Mouse (Mus musculus): ENCODE results near the gene Galnt10. TPM values are rescaled to one million over a fixed set of nuclear protein-coding genes. Genes with fewer than 3 reads are reported as not detected.

Gene Galnt10
- polyA plus RNA-seq, 1 experiment from 2014 or later: 13.3 TPM

DNA sequence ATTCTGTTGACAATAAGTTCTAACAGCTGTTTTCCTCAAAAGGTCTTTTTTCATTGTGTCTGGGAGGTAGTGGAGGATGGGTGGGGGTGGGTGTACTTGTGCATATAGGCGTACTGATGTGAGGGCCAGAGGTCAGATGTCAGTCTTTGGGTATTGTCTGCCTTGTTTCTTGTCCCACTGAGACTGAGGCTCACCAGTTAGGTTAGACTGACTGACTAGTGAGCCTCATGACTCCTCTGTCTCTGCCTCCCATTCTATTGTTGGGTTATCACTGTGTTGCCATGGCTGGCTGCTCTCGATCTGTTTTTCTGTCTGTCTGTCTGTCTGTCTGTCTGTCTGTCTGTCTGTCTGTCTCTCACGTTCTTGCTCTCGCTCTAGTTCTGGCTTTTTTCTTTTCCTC, 9.1 kb downstream of the Galnt10 start:
- 48% methylated on average over 4 of the region's 4 CpGs for WGBS
- no peaks in the 10 kb centered on the region for H3K27me3 ChIP-seq (replicated peaks; ENCODE audit: control insufficient read depth, insufficient read depth, low read length)
- no peak overlapping the region for H3K4me3 ChIP-seq (replicated peaks; ENCODE audit: low read length)
- H3K4me1 ChIP-seq (replicated peaks; ENCODE audit: control insufficient read depth, insufficient read depth, low read length): peaks cover 19% of the 10 kb centered on the region
- no peak overlapping the region for H3K27ac ChIP-seq (ENCODE audit: low read length)
- H3K36me3 ChIP-seq (ENCODE audit: control insufficient read depth, insufficient read depth): no peaks in the 10 kb centered on the region
- H3K4me2 ChIP-seq (ENCODE audit: low read length): no peak overlapping the region
- no peak overlapping the region for H3K9ac ChIP-seq (replicated peaks; ENCODE audit: low read depth, low read length)
- no peaks in the 10 kb centered on the region for H3K9me3 ChIP-seq (ENCODE audit: control insufficient read depth, low read length)
- no peak for ATAC-seq

DNA sequence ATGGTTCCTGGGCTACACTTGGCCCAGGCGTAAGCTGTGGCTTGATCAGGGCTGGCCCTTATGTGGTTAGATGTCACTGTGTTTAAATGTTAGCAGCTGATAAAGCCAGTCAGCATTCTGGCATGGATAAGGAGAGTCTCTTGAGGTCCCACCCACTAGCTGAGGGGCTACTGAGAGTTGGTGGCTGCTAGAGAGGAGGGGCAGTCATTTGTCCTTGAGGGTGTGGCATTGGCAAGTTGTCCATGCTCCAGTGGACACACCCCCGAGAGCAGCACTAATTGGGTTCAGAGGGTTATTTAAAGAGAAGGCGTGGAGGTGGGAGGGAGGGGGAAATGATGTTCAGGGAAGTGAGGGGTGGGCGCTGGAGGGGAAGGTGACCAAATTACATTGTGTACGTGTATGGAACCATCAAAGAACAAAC, 9.7 kb downstream of the Galnt10 start:
- WGBS: 28% methylated on average over 5 of the region's 5 CpGs
- Histone ChIP-seq H3K36me3 (ENCODE audit: control insufficient read depth, insufficient read depth) (no peaks in the 10 kb centered on the region), H3K4me1 (replicated peaks; ENCODE audit: control insufficient read depth, insufficient read depth, low read length) (peaks cover 19% of the 10 kb centered on the region), H3K27ac (ENCODE audit: low read length) (no peak overlapping the region), H3K4me2 (ENCODE audit: low read length) (no peak overlapping the region), H3K9me3 (ENCODE audit: control insufficient read depth, low read length) (no peaks in the 10 kb centered on the region), H3K27me3 (replicated peaks; ENCODE audit: control insufficient read depth, insufficient read depth, low read length) (no peaks in the 10 kb centered on the region), H3K4me3 (replicated peaks; ENCODE audit: low read length) (no peak overlapping the region), H3K9ac (replicated peaks; ENCODE audit: low read depth, low read length) (no peak overlapping the region)
- ATAC-seq: no peak

DNA sequence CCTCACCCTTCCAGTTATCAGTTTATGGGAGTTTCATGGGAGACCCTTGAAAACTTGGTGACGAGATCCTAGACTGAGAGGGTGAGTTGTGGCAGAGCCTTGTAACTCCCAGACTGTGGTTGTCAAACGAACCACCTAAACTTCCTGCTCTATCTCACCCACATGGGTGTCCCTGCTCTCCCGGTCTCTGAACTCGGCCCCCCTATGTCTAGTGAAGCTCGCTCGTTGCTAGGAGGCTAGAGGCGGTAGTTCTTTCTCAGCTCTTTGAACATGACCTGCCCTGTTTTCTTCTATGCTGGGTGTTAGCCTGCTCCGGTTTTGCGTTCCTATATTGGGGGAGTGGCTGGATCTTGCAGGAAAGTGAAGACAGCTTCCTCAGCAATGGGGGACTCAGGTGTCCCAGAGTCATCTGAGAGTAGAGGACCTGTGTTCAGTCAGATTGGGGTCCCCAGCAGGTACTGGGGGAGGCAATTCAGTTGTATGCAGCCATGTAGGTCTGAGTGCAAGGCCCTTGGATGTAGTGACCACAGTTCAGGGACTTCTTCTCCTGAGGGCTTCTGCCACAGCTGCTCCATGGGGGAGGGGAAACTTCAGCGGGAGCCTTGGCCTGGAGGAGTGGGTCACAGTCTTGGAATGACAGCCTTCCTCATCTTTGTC, 10.6 kb downstream of the Galnt10 start:
- 57% methylated on average over 10 of the region's 10 CpGs for WGBS
- Histone ChIP-seq H3K4me1 (replicated peaks; ENCODE audit: control insufficient read depth, insufficient read depth, low read length) (peaks cover 19% of the 10 kb centered on the region), H3K36me3 (ENCODE audit: control insufficient read depth, insufficient read depth) (no peaks in the 10 kb centered on the region)

DNA sequence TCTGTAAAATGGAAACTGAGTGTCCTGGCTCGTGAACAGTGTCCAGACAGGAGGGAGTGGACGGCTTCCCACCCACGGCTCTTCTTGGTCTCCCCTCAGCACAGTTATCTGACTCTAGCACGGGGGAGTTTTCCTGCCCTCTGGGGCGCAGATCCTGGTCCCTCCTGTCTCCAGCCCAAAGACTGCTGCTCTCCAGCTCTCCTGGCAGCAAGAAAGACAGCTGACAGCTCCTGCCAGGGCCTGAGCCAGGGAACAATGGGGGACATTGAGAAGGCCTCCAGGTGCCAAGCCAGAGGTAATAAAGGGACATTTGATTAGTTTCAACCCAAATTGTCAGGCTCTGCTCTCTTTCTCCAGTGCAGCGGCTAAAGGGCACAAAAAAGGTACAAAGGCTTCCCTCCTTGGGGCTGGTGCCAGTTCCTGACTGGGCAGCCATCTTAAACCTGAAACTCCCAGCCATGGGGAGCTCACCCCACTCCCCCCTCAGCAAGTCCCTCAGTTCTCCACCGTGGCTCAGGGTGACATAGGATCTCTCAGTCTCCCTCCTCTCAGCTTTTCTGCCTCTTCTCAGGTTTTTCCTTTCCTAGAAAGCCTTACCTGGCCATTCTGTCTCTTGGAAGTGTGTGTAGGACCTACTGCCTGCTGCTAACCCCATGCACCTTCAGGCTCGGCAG, 11.5 kb downstream of the Galnt10 start:
- H3K27me3 ChIP-seq (replicated peaks; ENCODE audit: control insufficient read depth, insufficient read depth, low read length): no peaks in the 10 kb centered on the region
- ATAC-seq: no peak
- no peak overlapping the region for H3K4me3 ChIP-seq (replicated peaks; ENCODE audit: low read length)
- H3K9me3 ChIP-seq (ENCODE audit: control insufficient read depth, low read length): no peaks in the 10 kb centered on the region
- H3K9ac ChIP-seq (replicated peaks; ENCODE audit: low read depth, low read length): no peak overlapping the region
- H3K36me3 ChIP-seq (ENCODE audit: control insufficient read depth, insufficient read depth): no peaks in the 10 kb centered on the region
- WGBS: 33% methylated on average over 8 of the region's 8 CpGs
- no peak overlapping the region for H3K27ac ChIP-seq (ENCODE audit: low read length)
- H3K4me2 ChIP-seq (ENCODE audit: low read length): no peak overlapping the region
- peaks cover 10% of the 10 kb centered on the region for H3K4me1 ChIP-seq (replicated peaks; ENCODE audit: control insufficient read depth, insufficient read depth, low read length)

More for the DNA sequence above, 10.6 kb downstream of the Galnt10 start:
- Histone ChIP-seq H3K27me3 (replicated peaks; ENCODE audit: control insufficient read depth, insufficient read depth, low read length) (no peaks in the 10 kb centered on the region), H3K9ac (replicated peaks; ENCODE audit: low read depth, low read length) (no peak overlapping the region), H3K9me3 (ENCODE audit: control insufficient read depth, low read length) (no peaks in the 10 kb centered on the region), H3K4me3 (replicated peaks; ENCODE audit: low read length) (no peak overlapping the region), H3K4me2 (ENCODE audit: low read length) (no peak overlapping the region), H3K27ac (ENCODE audit: low read length) (no peak overlapping the region)
- no peak for ATAC-seq

DNA sequence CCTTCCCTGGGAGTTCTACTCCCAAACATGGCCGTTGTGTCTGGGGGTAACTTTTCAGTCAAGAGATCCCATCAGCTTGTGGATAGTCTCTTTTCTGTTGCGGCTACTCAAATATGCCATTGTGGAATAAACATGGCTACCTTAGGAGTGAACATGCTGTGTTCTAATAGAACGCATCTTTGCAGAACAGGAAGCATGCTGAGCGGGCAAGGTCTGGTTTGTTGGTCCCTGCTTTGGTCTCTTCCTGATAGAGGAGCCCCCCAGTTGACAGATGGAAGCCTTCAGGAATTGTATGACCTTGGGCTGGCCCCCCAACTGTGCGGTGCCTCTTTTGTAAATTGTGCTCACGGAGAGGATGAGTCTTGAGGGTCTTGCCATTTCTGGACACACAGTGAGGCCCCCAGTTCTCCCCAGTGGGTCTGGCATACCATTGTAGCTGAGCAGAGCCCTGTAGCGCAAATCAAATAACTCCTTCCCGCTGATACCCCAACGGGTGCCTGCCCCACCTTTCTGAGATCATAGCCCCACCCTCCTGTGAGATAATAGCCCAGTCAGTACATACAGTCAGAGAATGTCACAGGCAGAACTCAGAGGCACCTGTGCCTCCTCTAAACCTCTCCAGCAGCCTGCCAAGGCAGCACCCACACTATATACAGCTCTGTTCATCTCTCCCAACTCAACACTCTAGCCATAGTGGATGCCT, 12.3 kb downstream of the Galnt10 start:
- Histone ChIP-seq H3K4me1 (replicated peaks; ENCODE audit: control insufficient read depth, insufficient read depth, low read length) (peaks cover 8% of the 10 kb centered on the region; the same call in 1 of the 2 replicates), H3K27me3 (replicated peaks; ENCODE audit: control insufficient read depth, insufficient read depth, low read length) (no peaks in the 10 kb centered on the region), H3K27ac (ENCODE audit: low read length) (no peak overlapping the region), H3K9ac (replicated peaks; ENCODE audit: low read depth, low read length) (no peak overlapping the region), H3K4me2 (ENCODE audit: low read length) (no peak overlapping the region), H3K4me3 (replicated peaks; ENCODE audit: low read length) (no peak overlapping the region), H3K9me3 (ENCODE audit: control insufficient read depth, low read length) (no peaks in the 10 kb centered on the region), H3K36me3 (ENCODE audit: control insufficient read depth, insufficient read depth) (no peaks in the 10 kb centered on the region)
- ATAC-seq: no peak
- 90% methylated on average over 9 of the region's 9 CpGs for WGBS

DNA sequence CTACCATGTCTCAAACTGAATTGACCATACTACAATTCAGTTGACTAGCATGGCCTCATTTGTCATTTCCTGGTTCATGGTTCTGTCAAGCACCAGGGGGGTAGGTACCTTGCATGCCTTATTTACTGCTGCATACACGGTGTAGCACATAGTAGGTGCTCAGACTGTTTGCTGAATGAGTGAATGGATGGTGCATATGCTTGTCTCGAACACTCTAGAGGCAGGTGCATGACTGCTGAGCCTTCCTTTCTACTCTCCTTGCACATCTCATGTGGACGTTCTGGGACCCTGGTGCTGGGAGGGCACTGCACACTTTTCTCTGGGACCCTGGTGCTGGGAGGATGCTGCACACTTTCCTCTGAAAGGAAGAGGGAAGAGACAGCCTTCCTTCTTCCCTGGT, 13.0 kb downstream of the Galnt10 start:
- H3K4me3 ChIP-seq (replicated peaks; ENCODE audit: low read length): no peak overlapping the region
- WGBS: 86% methylated on average over 3 of the region's 3 CpGs
- no peak overlapping the region for H3K27ac ChIP-seq (ENCODE audit: low read length)
- H3K9me3 ChIP-seq (ENCODE audit: control insufficient read depth, low read length): no peaks in the 10 kb centered on the region
- peaks cover 10% of the 10 kb centered on the region; the same call in 1 of the 2 replicates for H3K4me1 ChIP-seq (replicated peaks; ENCODE audit: control insufficient read depth, insufficient read depth, low read length)
- no peak for ATAC-seq
- no peak overlapping the region for H3K9ac ChIP-seq (replicated peaks; ENCODE audit: low read depth, low read length)
- H3K36me3 ChIP-seq (ENCODE audit: control insufficient read depth, insufficient read depth): no peaks in the 10 kb centered on the region
- no peaks in the 10 kb centered on the region for H3K27me3 ChIP-seq (replicated peaks; ENCODE audit: control insufficient read depth, insufficient read depth, low read length)
- H3K4me2 ChIP-seq (ENCODE audit: low read length): no peak overlapping the region

DNA sequence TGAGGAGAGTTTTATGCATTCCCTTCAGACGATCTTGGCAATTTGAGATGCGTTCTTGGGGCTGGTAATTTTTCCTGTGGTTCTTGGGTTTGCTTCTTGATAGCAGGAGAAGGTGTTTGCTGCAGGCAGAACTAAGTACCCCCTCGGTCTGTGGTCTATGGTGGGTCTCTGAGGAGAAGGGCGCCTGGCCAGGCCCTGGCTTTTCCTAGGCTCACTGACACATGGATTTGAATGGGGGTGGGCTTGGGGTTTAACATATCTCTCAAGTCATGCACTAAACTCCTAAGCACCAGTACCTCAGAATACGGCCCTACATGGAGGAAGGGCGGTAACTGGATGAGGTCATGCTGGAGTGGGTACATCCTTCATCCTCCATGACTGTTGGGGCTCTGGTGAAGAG, 13.5 kb downstream of the Galnt10 start:
- Histone ChIP-seq H3K4me2 (ENCODE audit: low read length) (no peak overlapping the region), H3K36me3 (ENCODE audit: control insufficient read depth, insufficient read depth) (no peaks in the 10 kb centered on the region), H3K27ac (ENCODE audit: low read length) (no peak overlapping the region), H3K4me3 (replicated peaks; ENCODE audit: low read length) (no peak overlapping the region), H3K9me3 (ENCODE audit: control insufficient read depth, low read length) (no peaks in the 10 kb centered on the region), H3K9ac (replicated peaks; ENCODE audit: low read depth, low read length) (no peak overlapping the region), H3K27me3 (replicated peaks; ENCODE audit: control insufficient read depth, insufficient read depth, low read length) (no peaks in the 10 kb centered on the region), H3K4me1 (replicated peaks; ENCODE audit: control insufficient read depth, insufficient read depth, low read length) (peaks cover 10% of the 10 kb centered on the region; the same call in 1 of the 2 replicates)
- no peak for ATAC-seq
- WGBS: 80% methylated on average over 6 of the region's 6 CpGs

DNA sequence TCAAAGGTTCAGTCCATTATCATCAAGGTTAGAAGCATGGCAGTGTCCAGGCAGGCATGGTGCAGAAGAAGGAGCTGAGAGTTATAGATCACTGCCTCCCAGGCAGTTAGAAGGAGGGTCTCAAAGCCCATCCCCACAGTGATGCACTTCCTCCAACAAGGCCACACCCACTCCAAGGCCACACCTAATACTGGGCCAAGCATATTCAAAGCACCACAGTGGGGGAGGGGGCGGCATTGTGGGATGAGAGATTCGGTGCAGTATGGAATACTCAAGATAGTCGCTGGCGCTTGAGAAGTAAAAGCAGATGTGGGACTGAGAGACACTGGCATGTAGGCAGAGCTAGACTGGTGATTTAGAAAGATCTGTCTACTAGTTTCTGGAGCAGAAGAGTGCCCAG, 14.9 kb downstream of the Galnt10 start:
- no peak overlapping the region for H3K4me2 ChIP-seq (ENCODE audit: low read length)
- H3K9ac ChIP-seq (replicated peaks; ENCODE audit: low read depth, low read length): no peak overlapping the region
- peaks cover 10% of the 10 kb centered on the region; the same call in 1 of the 2 replicates for H3K4me1 ChIP-seq (replicated peaks; ENCODE audit: control insufficient read depth, insufficient read depth, low read length)
- no peak overlapping the region for H3K27ac ChIP-seq (ENCODE audit: low read length)
- no peaks in the 10 kb centered on the region for H3K27me3 ChIP-seq (replicated peaks; ENCODE audit: control insufficient read depth, insufficient read depth, low read length)
- no peaks in the 10 kb centered on the region for H3K9me3 ChIP-seq (ENCODE audit: control insufficient read depth, low read length)
- 91% methylated on average over 4 of the region's 4 CpGs for WGBS
- ATAC-seq: no peak
- H3K4me3 ChIP-seq (replicated peaks; ENCODE audit: low read length): no peak overlapping the region
- no peaks in the 10 kb centered on the region for H3K36me3 ChIP-seq (ENCODE audit: control insufficient read depth, insufficient read depth)

DNA sequence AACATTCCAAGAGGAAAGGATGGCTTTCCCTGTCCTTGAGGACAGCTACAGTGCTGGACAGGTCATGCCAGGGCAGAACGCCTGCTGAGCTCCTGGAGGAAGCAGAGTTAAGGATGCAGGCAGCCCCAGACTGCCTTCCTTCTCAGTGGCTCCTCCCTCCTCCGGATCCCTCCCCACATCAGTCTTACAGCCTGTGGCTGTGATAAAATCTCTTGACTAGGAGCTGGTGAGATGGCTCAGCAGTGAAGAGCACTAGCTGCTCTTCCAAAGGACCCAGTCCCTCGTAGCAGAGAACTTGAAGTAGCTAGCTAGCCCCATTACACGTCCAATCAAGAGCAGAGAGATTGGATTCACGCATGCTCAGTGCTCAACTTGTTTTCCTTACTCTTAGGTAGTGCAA, 15.6 kb downstream of the Galnt10 start:
- no peak for ATAC-seq
- H3K4me1 ChIP-seq (replicated peaks; ENCODE audit: control insufficient read depth, insufficient read depth, low read length): peaks cover 10% of the 10 kb centered on the region; the same call in 1 of the 2 replicates
- 71% methylated on average over 5 of the region's 5 CpGs for WGBS
- no peaks in the 10 kb centered on the region for H3K9me3 ChIP-seq (ENCODE audit: control insufficient read depth, low read length)
- no peaks in the 10 kb centered on the region for H3K27me3 ChIP-seq (replicated peaks; ENCODE audit: control insufficient read depth, insufficient read depth, low read length)
- no peak overlapping the region for H3K27ac ChIP-seq (ENCODE audit: low read length)
- H3K4me2 ChIP-seq (ENCODE audit: low read length): no peak overlapping the region
- H3K4me3 ChIP-seq (replicated peaks; ENCODE audit: low read length): no peak overlapping the region
- no peak overlapping the region for H3K9ac ChIP-seq (replicated peaks; ENCODE audit: low read depth, low read length)
- no peaks in the 10 kb centered on the region for H3K36me3 ChIP-seq (ENCODE audit: control insufficient read depth, insufficient read depth)
